Mouse (Mus musculus): ENCODE results near the gene Znrf2. TPM values are rescaled to one million over a fixed set of nuclear protein-coding genes. Genes with fewer than 3 reads are reported as not detected.

Znrf2 gene
- polyA plus RNA-seq, 1 experiment from 2014 or later: 3.0 TPM

- Histone ChIP-seq H3K4me2 (ENCODE audit: low read depth, low read length, severe bottlenecking) (no peak overlapping the region), H3K36me3 (ENCODE audit: control insufficient read depth, insufficient read depth, low read length) (no peaks in the 10 kb centered on the region), H3K9me3 (ENCODE audit: control insufficient read depth, low read length) (no peaks in the 10 kb centered on the region), H3K9ac (ENCODE audit: low read length) (no peak overlapping the region), H3K27me3 (ENCODE audit: control insufficient read depth, insufficient read depth, low read length) (no peaks in the 10 kb centered on the region), H3K4me1 (replicated peaks; ENCODE audit: control insufficient read depth, insufficient read depth, low read length) (peaks cover 3% of the 10 kb centered on the region; the same call in 1 of the 2 replicates), H3K4me3 (ENCODE audit: low read depth, low read length) (no peak overlapping the region), H3K27ac (ENCODE audit: low read depth, low read length) (no peak overlapping the region)
- no peak for DNase-seq (ENCODE audit: low spot score)
- ATAC-seq (replicated peaks; ENCODE audit: low FRiP score): no peak
- WGBS: 93% methylated on average over 3 of the region's 3 CpGs
Observed at GRCm38 (mm10) chr6:54891384-54891783, 74.7 kb downstream of the Znrf2 start.

DNA sequence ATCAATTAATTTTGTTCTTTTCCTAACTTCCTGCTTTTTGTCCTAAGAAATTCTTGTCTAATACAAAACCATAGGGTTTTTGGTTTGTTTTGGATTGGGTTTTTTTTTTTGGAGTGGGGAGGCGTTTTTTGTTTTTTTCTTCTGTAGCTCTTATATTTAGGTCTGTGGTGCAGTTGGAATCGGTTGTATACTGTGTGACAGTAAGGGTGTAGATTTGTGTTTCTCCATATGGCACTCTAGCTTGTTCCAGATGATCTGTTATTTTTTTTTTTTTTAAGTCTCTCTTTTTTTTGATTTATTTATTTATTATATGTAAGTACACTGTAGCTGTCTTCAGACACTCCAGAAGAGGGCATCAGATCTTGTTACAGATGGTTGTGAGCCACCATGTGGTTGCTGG, 83.5 kb downstream of the Znrf2 start:
- no peaks in the 10 kb centered on the region for H3K27me3 ChIP-seq (ENCODE audit: control insufficient read depth, insufficient read depth, low read length)
- 93% methylated on average over 2 of the region's 2 CpGs for WGBS
- ATAC-seq (replicated peaks; ENCODE audit: low FRiP score) (no peak), DNase-seq (ENCODE audit: low spot score) (no peak)
- no peak overlapping the region for H3K27ac ChIP-seq (ENCODE audit: low read depth, low read length)
- no peak overlapping the region for H3K4me2 ChIP-seq (ENCODE audit: low read depth, low read length, severe bottlenecking)
- H3K4me3 ChIP-seq (ENCODE audit: low read depth, low read length): no peak overlapping the region
- H3K9ac ChIP-seq (ENCODE audit: low read length): no peak overlapping the region
- H3K4me1 ChIP-seq (replicated peaks; ENCODE audit: control insufficient read depth, insufficient read depth, low read length): no peaks in the 10 kb centered on the region
- no peaks in the 10 kb centered on the region for H3K9me3 ChIP-seq (ENCODE audit: control insufficient read depth, low read length)
- no peaks in the 10 kb centered on the region for H3K36me3 ChIP-seq (ENCODE audit: control insufficient read depth, insufficient read depth, low read length)

DNA sequence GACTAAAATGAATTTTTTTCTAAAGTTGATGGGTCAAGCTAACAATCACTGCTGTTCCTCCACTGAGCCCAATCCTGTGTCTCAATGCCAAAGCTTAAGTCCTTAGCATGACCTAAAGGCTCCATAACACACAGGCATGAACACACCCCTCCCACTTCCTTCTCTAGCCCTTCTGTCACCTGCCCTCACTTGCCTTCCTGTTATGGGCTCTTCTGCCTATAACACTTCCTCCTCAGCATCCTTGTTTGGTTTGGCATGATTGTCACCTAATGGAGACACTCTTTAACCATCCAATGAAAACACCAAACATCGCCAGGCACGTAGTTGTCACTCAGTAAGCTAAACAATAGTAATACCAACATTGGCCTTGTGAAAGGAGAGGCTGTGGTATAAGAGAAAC, 85.8 kb downstream of the Znrf2 start:
- H3K36me3 ChIP-seq (ENCODE audit: control insufficient read depth, insufficient read depth, low read length): no peaks in the 10 kb centered on the region
- H3K4me1 ChIP-seq (replicated peaks; ENCODE audit: control insufficient read depth, insufficient read depth, low read length): no peaks in the 10 kb centered on the region
- no peak for DNase-seq (ENCODE audit: low spot score)
- H3K9me3 ChIP-seq (ENCODE audit: control insufficient read depth, low read length): no peaks in the 10 kb centered on the region
- WGBS: 91% methylated on average over 2 of the region's 2 CpGs
- H3K4me3 ChIP-seq (ENCODE audit: low read depth, low read length): no peak overlapping the region
- no peak for ATAC-seq (replicated peaks; ENCODE audit: low FRiP score)
- no peaks in the 10 kb centered on the region for H3K27me3 ChIP-seq (ENCODE audit: control insufficient read depth, insufficient read depth, low read length)
- no peak overlapping the region for H3K9ac ChIP-seq (ENCODE audit: low read length)
- no peak overlapping the region for H3K27ac ChIP-seq (ENCODE audit: low read depth, low read length)
- no peak overlapping the region for H3K4me2 ChIP-seq (ENCODE audit: low read depth, low read length, severe bottlenecking)

DNA sequence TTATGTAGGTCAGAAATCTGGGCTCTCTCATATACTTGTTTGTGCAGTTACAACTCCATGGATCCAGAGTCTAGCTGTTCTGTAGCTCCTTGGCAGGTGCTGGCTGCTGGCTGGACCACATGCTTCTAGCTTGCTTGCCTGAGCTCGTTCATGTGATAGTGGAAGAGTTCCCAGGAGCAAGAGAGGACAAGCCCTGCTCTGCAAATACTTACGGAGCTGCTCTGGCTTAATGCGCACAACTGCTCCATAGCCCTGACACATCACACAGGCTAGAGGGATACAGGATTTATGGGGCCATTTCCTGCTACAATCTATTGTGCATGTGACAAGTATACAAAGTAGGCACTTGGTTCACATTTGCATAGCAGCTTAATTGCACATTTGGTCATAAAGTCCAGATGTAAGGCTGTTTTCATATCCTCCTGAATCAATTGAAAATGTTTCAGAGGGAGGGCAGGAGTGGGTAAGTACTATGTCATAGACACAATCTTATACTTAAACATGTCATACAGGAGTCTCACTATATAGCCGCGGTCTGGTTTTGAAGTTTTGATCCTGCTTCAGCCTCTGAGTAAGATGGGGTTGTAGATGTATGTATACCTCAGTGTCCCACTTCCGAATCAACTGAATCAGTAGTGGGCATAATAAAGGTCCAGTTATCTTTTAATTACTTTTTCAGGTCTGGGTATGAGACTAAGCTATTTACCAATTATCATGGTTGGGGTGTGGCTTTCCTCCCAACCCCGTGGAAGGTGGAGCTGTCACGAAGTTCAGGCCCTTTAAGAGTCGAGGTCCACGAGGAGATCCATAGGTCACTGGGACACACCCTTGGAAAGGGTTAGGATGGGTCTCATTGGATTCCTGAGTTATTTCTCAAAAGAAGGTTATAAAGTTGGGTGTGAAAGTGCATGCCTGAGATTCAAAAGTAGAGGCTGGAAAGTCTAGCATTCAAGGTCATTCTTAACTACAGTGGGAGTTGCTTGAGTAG, 89.6 kb downstream of the Znrf2 start:
- no peak for DNase-seq (ENCODE audit: low spot score)
- ATAC-seq (replicated peaks; ENCODE audit: low FRiP score): no peak
- H3K4me2 ChIP-seq (ENCODE audit: low read depth, low read length, severe bottlenecking): no peak overlapping the region
- no peaks in the 10 kb centered on the region for H3K36me3 ChIP-seq (ENCODE audit: control insufficient read depth, insufficient read depth, low read length)
- no peaks in the 10 kb centered on the region for H3K4me1 ChIP-seq (replicated peaks; ENCODE audit: control insufficient read depth, insufficient read depth, low read length)
- no peak overlapping the region for H3K27ac ChIP-seq (ENCODE audit: low read depth, low read length)
- WGBS: 89% methylated on average over 10 of the region's 10 CpGs
- no peaks in the 10 kb centered on the region for H3K9me3 ChIP-seq (ENCODE audit: control insufficient read depth, low read length)
- H3K27me3 ChIP-seq (ENCODE audit: control insufficient read depth, insufficient read depth, low read length): no peaks in the 10 kb centered on the region
- no peak overlapping the region for H3K9ac ChIP-seq (ENCODE audit: low read length)
- H3K4me3 ChIP-seq (ENCODE audit: low read depth, low read length): no peak overlapping the region

DNA sequence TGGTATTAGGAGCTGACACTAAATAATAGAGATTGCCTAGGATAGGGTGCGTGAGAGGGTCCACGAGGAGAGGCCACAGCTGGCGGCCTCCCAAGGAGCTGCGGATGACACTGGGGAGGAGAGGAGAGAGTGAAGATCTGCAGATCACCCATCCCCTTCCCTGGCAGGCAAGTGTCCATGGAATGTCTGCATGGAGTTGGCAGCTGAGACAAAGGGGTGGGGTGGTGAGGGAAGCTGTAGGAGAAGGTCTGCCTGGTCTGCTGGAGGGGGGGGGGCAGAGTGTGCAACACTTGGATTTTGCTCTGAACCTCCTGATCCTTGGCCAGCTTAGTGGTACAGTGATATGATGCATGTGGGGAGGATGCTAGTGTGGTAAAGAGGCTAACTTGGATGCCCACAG, 98.3 kb downstream of the Znrf2 start:
- ATAC-seq (replicated peaks; ENCODE audit: low FRiP score): no peak
- H3K4me2 ChIP-seq (ENCODE audit: low read depth, low read length, severe bottlenecking): no peak overlapping the region
- no peak for DNase-seq (ENCODE audit: low spot score)
- 93% methylated on average over 4 of the region's 4 CpGs for WGBS
- H3K27ac ChIP-seq (ENCODE audit: low read depth, low read length): no peak overlapping the region
- no peaks in the 10 kb centered on the region for H3K27me3 ChIP-seq (ENCODE audit: control insufficient read depth, insufficient read depth, low read length)
- H3K36me3 ChIP-seq (ENCODE audit: control insufficient read depth, insufficient read depth, low read length): no peaks in the 10 kb centered on the region
- H3K4me3 ChIP-seq (ENCODE audit: low read depth, low read length): no peak overlapping the region
- H3K4me1 ChIP-seq (replicated peaks; ENCODE audit: control insufficient read depth, insufficient read depth, low read length): no peaks in the 10 kb centered on the region
- H3K9ac ChIP-seq (ENCODE audit: low read length): no peak overlapping the region
- H3K9me3 ChIP-seq (ENCODE audit: control insufficient read depth, low read length): no peaks in the 10 kb centered on the region

DNA sequence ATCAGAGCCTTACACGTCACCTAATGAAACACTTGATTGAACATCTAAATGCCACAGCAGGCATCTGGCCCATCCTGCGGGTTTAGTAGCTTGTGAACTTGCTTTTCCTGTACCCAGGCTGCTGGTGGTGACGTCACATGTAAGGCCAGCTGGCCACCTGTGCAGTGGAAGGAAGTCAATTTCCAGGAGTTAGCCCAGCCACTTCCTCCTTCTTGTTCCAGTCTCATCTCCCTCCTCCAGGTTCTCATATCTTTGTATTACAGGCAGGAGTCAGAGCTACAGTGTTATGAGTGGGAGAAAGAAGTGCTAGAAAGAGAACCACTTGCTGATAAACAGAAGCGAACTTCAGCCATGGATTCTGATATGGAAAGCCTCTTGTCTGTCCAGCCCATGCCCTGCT, 99.4 kb downstream of the Znrf2 start:
- Histone ChIP-seq H3K9ac (ENCODE audit: low read length) (no peak overlapping the region), H3K4me3 (ENCODE audit: low read depth, low read length) (no peak overlapping the region), H3K27me3 (ENCODE audit: control insufficient read depth, insufficient read depth, low read length) (no peaks in the 10 kb centered on the region), H3K27ac (ENCODE audit: low read depth, low read length) (no peak overlapping the region), H3K36me3 (ENCODE audit: control insufficient read depth, insufficient read depth, low read length) (no peaks in the 10 kb centered on the region), H3K9me3 (ENCODE audit: control insufficient read depth, low read length) (no peaks in the 10 kb centered on the region), H3K4me1 (replicated peaks; ENCODE audit: control insufficient read depth, insufficient read depth, low read length) (no peaks in the 10 kb centered on the region), H3K4me2 (ENCODE audit: low read depth, low read length, severe bottlenecking) (no peak overlapping the region)
- DNase-seq (ENCODE audit: low spot score): no peak
- ATAC-seq (replicated peaks; ENCODE audit: low FRiP score): no peak
- 76% methylated on average over 4 of the region's 4 CpGs for WGBS

- H3K9ac ChIP-seq (ENCODE audit: low read length): no peak overlapping the region
- no peak overlapping the region for H3K27ac ChIP-seq (ENCODE audit: low read depth, low read length)
- ATAC-seq (replicated peaks; ENCODE audit: low FRiP score): no peak
- no peak for DNase-seq (ENCODE audit: low spot score)
- H3K4me2 ChIP-seq (ENCODE audit: low read depth, low read length, severe bottlenecking): no peak overlapping the region
- H3K4me1 ChIP-seq (replicated peaks; ENCODE audit: control insufficient read depth, insufficient read depth, low read length): no peaks in the 10 kb centered on the region
- 80% methylated on average over 4 of the region's 4 CpGs for WGBS
- H3K36me3 ChIP-seq (ENCODE audit: control insufficient read depth, insufficient read depth, low read length): no peaks in the 10 kb centered on the region
- H3K9me3 ChIP-seq (ENCODE audit: control insufficient read depth, low read length): no peaks in the 10 kb centered on the region
- H3K4me3 ChIP-seq (ENCODE audit: low read depth, low read length): no peak overlapping the region
- H3K27me3 ChIP-seq (ENCODE audit: control insufficient read depth, insufficient read depth, low read length): no peaks in the 10 kb centered on the region
Observed at GRCm38 (mm10) chr6:54916941-54917340, 100.2 kb downstream of the Znrf2 start.

- H3K4me1 ChIP-seq (replicated peaks; ENCODE audit: control insufficient read depth, insufficient read depth, low read length): no peaks in the 10 kb centered on the region
- H3K4me3 ChIP-seq (ENCODE audit: low read depth, low read length): no peak overlapping the region
- no peaks in the 10 kb centered on the region for H3K27me3 ChIP-seq (ENCODE audit: control insufficient read depth, insufficient read depth, low read length)
- no peak for DNase-seq (ENCODE audit: low spot score)
- H3K27ac ChIP-seq (ENCODE audit: low read depth, low read length): no peak overlapping the region
- WGBS: 50% methylated on average over 4 of the region's 4 CpGs
- no peak overlapping the region for H3K4me2 ChIP-seq (ENCODE audit: low read depth, low read length, severe bottlenecking)
- no peak for ATAC-seq (replicated peaks; ENCODE audit: low FRiP score)
- no peaks in the 10 kb centered on the region for H3K9me3 ChIP-seq (ENCODE audit: control insufficient read depth, low read length)
- H3K36me3 ChIP-seq (ENCODE audit: control insufficient read depth, insufficient read depth, low read length): no peaks in the 10 kb centered on the region
- no peak overlapping the region for H3K9ac ChIP-seq (ENCODE audit: low read length)
Observed at GRCm38 (mm10) chr6:54917523-54917922, 100.8 kb downstream of the Znrf2 start.

GRCm38 (mm10) chr6:54918521-54918920, 101.8 kb downstream of the Znrf2 start:
- Histone ChIP-seq H3K9ac (ENCODE audit: low read length) (no peak overlapping the region), H3K9me3 (ENCODE audit: control insufficient read depth, low read length) (no peaks in the 10 kb centered on the region), H3K4me1 (replicated peaks; ENCODE audit: control insufficient read depth, insufficient read depth, low read length) (no peaks in the 10 kb centered on the region), H3K36me3 (ENCODE audit: control insufficient read depth, insufficient read depth, low read length) (no peaks in the 10 kb centered on the region), H3K27me3 (ENCODE audit: control insufficient read depth, insufficient read depth, low read length) (no peaks in the 10 kb centered on the region), H3K4me2 (ENCODE audit: low read depth, low read length, severe bottlenecking) (no peak overlapping the region), H3K4me3 (ENCODE audit: low read depth, low read length) (no peak overlapping the region), H3K27ac (ENCODE audit: low read depth, low read length) (no peak overlapping the region)
- DNase-seq (ENCODE audit: low spot score) (no peak), ATAC-seq (replicated peaks; ENCODE audit: low FRiP score) (no peak)
- WGBS: 89% methylated on average over 5 of the region's 5 CpGs
